Mouse (Mus musculus) heart, embryonic 13.5 days (tissue): ENCODE data around the gene Crb2. TPM values are rescaled to one million over a fixed set of nuclear protein-coding genes. Genes with fewer than 3 reads are reported as not detected.
A peak's percentile ranks its signal among the peaks of the same experiment; 100 is the strongest.

ENCODE experiments used
- ATAC-seq: fragments of 200-750 bp; cut with Nextera tagmentation; 2 replicates; pipeline ENCODE4 v1.8.0; 2017; ENCODE audit warnings: moderate TSS enrichment; ENCODE audit not compliant: insufficient number of reproducible peaks, low FRiP score, low TSS enrichment; ENCODE audit errors: extremely low read depth
- H3K27ac ChIP-seq: fragments of 300-500 bp; sonication (generic); replicated peaks from 2 replicates; pipeline ENCODE4 v1.5.1; 2015; ENCODE audit warnings: moderate library complexity, mild to moderate bottlenecking, inconsistent platforms
- H3K27me3 ChIP-seq: fragments of 300-500 bp; sonication (generic); replicated peaks from 2 replicates; pipeline ENCODE4 v1.6.1; 2015; ENCODE audit warnings: mild to moderate bottlenecking, inconsistent platforms
- H3K36me3 ChIP-seq: fragments of 300-500 bp; sonication (generic); 2 replicates; pipeline ENCODE4 v1.6.1; 2015; ENCODE audit warnings: mild to moderate bottlenecking, inconsistent platforms
- H3K4me1 ChIP-seq: fragments of 300-500 bp; sonication (generic); 2 replicates; pipeline ENCODE4 v1.6.1; 2015; ENCODE audit warnings: inconsistent platforms
- H3K4me2 ChIP-seq: fragments of 300-500 bp; sonication (generic); 2 replicates; pipeline ENCODE4 v1.6.1; 2015; ENCODE audit warnings: inconsistent platforms, mild to moderate bottlenecking, moderate library complexity
- H3K4me3 ChIP-seq: fragments of 300-500 bp; sonication (generic); 2 replicates; pipeline ENCODE4 v1.5.1; 2015; ENCODE audit warnings: moderate library complexity, mild to moderate bottlenecking, inconsistent platforms
- H3K9ac ChIP-seq: fragments of 300-500 bp; sonication (generic); 2 replicates; pipeline ENCODE4 v1.6.1; 2015; ENCODE audit warnings: inconsistent platforms, mild to moderate bottlenecking, moderate library complexity
- H3K9me3 ChIP-seq: fragments of 300-500 bp; sonication (generic); 2 replicates; pipeline ENCODE4 v1.6.1; 2016; ENCODE audit warnings: inconsistent platforms
- WGBS: fragments of 180-500 bp; shearing (Covaris S2); methylation state at CpG from one replicate; pipeline ENCODE4 v1.1.7; 2015; ENCODE audit warnings: mixed read lengths; 5-methylcytosine and 5-hydroxymethylcytosine counted together
- polyA plus RNA-seq: library from polyadenylated mRNA; unstranded; fragments of >200 nt; fragmentation: Nextera tagmentation; extraction: Ambion mirVana; gene quantifications from 2 replicates; pipeline ENCODE4 v1.2.1, GENCODE M21; 2015

Crb2 gene
- polyA plus RNA-seq, 1 experiment from 2014 or later: 4.0 TPM

DNA sequence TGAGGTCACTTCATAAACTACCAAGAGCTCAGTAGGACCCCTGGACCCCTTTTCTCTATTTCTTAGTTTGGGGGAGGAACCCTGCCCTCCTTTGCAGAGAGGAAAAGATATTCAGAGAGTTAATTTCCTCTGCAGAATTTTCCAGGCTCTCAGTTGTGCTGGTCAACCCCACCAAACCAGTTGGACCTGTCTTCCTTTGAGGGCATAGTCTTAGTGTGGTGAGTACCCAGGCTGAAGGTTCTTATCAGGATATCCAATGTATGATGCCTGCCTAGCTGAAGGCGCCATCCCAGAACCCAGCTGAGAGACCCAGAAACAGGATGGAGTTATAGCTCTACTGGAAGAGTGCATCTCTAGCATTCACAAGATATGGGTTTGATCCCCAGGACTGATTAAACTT, 24.9 kb upstream of the Crb2 start:
- peaks cover 23% of the 10 kb centered on the region for H3K4me1 ChIP-seq
- H3K27ac ChIP-seq: no peak overlapping the region
- H3K9ac ChIP-seq: no peak overlapping the region
- no peak overlapping the region for H3K4me2 ChIP-seq
- H3K9me3 ChIP-seq: no peaks in the 10 kb centered on the region
- no peak for ATAC-seq
- H3K4me3 ChIP-seq: no peak overlapping the region
- 0 out of 2 replicates have a peak, but pooled peaks cover 8% of the 10 kb centered on the region for H3K27me3 ChIP-seq
- WGBS: 85% methylated on average over 1 of the region's 1 CpGs
- no peaks in the 10 kb centered on the region for H3K36me3 ChIP-seq

DNA sequence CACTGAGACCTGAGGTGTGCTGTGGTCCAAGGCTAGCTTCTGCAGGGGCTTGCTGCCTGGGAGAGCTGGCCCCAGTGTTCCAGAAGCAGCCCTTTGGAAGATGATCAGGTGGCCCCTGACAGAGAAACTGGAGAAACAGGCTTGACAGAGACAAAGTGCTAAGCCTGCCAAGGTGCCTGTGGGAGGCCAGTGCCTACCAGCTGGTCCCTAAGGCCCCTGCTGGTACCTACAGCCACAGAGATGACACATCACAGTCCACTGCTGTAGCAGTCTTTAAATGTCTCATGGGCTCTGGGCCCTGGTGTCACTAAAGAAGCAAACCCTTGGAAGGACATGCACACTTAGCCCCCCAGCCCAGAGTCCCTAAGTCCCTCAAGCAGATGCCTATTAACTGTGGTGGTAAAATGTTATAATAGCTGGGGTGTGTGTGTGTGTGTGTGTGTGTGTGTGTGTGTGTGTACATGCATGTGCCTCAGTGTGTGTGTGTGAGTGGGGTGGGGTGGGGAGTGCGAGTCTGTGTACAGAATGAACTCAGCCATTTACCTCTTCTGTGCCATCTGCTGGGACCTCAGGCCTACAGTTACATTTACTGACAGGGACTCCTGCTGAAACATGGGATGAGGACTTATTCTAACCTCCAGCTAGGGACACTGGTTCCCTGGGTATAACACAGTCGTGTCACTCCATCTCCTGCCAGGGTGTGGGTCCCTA, 19.7 kb upstream of the Crb2 start:
- no peak for ATAC-seq
- Histone ChIP-seq H3K36me3 (no peaks in the 10 kb centered on the region), H3K9me3 (no peaks in the 10 kb centered on the region)

DNA sequence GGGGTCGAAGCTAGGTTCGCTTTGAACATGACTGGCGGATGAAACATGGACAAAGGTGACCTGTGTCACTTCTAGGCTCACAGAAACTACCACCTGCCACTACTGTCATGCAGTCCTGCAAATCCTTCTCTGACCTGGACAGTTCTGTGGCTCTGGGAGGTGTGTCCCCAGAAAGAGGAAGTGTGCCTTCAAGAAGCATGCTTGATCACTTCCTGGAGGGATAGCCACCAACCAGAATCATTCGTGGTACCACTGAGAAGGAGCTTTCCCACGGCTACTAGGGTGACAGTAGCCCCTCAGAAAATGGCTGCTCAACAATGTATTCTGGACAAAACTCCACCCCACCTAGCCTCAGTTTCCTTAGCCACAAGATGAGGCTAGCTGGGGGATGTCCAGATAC, 19.0 kb upstream of the Crb2 start:
- no peaks in the 10 kb centered on the region for H3K9me3 ChIP-seq
- WGBS: 80% methylated on average over 5 of the region's 5 CpGs
- no peak overlapping the region for H3K27ac ChIP-seq
- ATAC-seq: no peak
- H3K36me3 ChIP-seq: no peaks in the 10 kb centered on the region
- 0 out of 2 replicates have a peak, but pooled peaks cover 8% of the 10 kb centered on the region for H3K27me3 ChIP-seq
- H3K4me1 ChIP-seq: peaks cover 31% of the 10 kb centered on the region
- H3K9ac ChIP-seq: peak overlapping the region; percentile 14; the same call in 1 of the 2 replicates
- H3K4me3 ChIP-seq: no peak overlapping the region
- no peak overlapping the region for H3K4me2 ChIP-seq

More for the DNA sequence above, 19.7 kb upstream of the Crb2 start:
- Histone ChIP-seq H3K9ac (no peak overlapping the region; the same call in 1 of the 2 replicates), H3K4me1 (peaks cover 31% of the 10 kb centered on the region), H3K4me3 (no peak overlapping the region), H3K4me2 (no peak overlapping the region), H3K27me3 (0 out of 2 replicates have a peak, but pooled peaks cover 8% of the 10 kb centered on the region), H3K27ac (no peak overlapping the region)
- 88% methylated on average over 2 of the region's 2 CpGs for WGBS

DNA sequence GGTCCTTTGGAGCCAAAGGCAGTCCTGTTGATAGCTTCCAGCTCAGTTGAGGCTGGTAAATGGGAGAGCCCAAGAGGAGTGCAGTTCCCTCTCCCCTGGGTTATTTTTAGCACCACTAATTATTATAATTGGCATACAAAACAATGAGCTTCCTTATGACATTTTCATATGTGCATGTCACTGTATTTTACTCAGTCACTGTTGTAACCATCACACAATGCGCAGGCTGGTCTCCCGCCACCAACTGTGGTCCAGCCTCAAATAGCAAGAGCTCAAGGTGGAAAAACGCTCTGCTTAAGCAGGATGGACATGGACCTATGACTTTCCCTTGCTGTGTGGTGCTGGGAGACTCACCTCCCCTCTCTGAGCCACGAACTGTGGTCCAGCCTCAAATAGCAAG, 18.3 kb upstream of the Crb2 start:
- WGBS: 70% methylated on average over 4 of the region's 4 CpGs
- H3K9me3 ChIP-seq: no peaks in the 10 kb centered on the region
- peaks cover 31% of the 10 kb centered on the region for H3K4me1 ChIP-seq
- no peak for ATAC-seq
- H3K36me3 ChIP-seq: no peaks in the 10 kb centered on the region
- H3K4me2 ChIP-seq: peak overlapping the region; percentile 59
- H3K4me3 ChIP-seq: no peak overlapping the region; the same call in 1 of the 2 replicates
- 0 out of 2 replicates have a peak, but pooled peaks cover 8% of the 10 kb centered on the region for H3K27me3 ChIP-seq
- H3K27ac ChIP-seq: 0 out of 2 replicates have a peak overlapping the region, but pooled peaks have one; percentile 54
- H3K9ac ChIP-seq: peak overlapping the region; percentile 77

DNA sequence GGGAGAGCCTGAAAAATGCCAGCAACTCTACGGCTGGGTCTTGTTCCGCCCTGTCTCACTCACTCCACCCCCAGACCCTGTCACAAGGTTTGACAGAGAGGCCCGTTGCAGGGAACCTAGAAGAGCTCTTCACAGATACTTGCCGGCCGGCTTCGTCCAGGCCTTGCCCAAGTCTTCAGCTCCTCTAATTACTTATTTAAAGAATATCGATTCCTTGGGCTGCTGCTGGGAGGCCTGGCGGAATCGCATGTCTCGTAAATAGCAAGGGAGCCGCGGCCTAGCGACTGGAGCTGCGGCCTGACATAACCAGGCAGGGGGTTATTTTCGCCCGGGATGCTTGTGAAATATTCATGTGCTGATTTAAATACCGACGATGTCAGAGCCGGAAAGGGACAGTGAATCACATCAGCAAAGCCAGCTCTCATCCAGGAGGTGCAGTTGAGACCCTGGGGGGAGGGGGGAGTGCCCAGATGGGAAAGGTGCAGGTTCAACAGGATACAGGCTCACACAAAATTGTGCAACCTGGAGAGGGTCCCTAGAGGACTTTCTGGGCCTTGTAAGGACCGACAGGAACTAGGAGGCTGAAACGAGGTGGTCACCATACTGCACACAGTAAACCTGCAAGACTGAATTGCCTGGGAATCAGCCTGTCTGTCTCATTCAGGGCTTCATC, 17.6 kb upstream of the Crb2 start:
- peak overlapping the region; percentile 77 for H3K9ac ChIP-seq

DNA sequence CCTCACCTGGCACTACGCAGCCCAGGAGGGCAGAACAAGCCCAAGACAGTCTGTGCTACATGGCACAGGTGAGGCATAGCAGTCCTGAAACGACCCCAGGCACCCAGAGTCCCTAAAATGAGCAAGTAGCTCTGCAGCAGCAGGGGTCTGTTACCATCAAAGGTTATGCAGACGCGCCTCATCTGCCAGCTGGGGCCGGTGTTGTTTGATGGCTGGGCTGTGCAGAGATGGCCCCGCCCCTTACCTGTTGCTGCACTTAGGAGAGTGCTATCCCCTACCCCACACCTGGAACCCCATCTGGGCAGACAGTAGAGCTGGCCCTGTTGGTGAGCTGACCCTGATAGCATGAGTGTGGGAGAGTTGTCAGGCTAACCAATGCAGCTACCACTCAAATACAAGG, 15.4 kb upstream of the Crb2 start:
- no peak for ATAC-seq
- H3K9me3 ChIP-seq: no peaks in the 10 kb centered on the region
- no peak overlapping the region for H3K4me3 ChIP-seq
- no peak overlapping the region for H3K4me2 ChIP-seq
- H3K27ac ChIP-seq: no peak overlapping the region
- no peaks in the 10 kb centered on the region for H3K36me3 ChIP-seq
- 49% methylated on average over 6 of the region's 6 CpGs for WGBS
- peaks cover 45% of the 10 kb centered on the region for H3K4me1 ChIP-seq
- H3K27me3 ChIP-seq: no peaks in the 10 kb centered on the region
- no peak overlapping the region for H3K9ac ChIP-seq

More for the DNA sequence above, 17.6 kb upstream of the Crb2 start:
- WGBS: 13% methylated on average over 21 of the region's 21 CpGs
- Histone ChIP-seq H3K27me3 (0 out of 2 replicates have a peak, but pooled peaks cover 8% of the 10 kb centered on the region), H3K27ac (0 out of 2 replicates have a peak overlapping the region, but pooled peaks have one; percentile 54), H3K4me2 (peak overlapping the region; percentile 59), H3K4me3 (peak overlapping the region; percentile 25; the same call in 1 of the 2 replicates), H3K36me3 (no peaks in the 10 kb centered on the region), H3K9me3 (no peaks in the 10 kb centered on the region), H3K4me1 (peaks cover 31% of the 10 kb centered on the region)
- no peak for ATAC-seq

DNA sequence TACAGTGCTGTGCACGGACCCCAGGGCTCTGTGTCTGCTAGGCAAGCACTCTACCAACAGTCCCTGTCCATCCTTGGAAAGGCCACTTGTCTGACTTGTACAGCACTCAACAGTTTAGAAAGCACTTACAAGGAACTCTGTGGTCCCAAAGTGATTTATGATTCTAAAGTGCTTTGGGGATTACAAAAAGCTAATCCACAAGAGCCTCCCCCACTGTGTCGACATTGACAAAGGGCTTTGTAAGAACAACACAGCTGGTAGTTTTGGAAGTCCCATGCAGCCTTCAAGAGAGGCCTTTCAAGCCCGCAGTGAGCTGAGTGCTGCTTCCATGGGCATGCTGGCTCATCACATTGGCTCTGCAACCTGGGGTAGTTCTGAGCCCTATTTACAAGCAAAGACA, 12.4 kb upstream of the Crb2 start:
- Histone ChIP-seq H3K4me2 (no peak overlapping the region), H3K9me3 (no peaks in the 10 kb centered on the region), H3K27me3 (no peaks in the 10 kb centered on the region), H3K9ac (no peak overlapping the region), H3K4me3 (no peak overlapping the region), H3K36me3 (no peaks in the 10 kb centered on the region), H3K4me1 (peaks cover 60% of the 10 kb centered on the region), H3K27ac (no peak overlapping the region)
- 46% methylated on average over 3 of the region's 3 CpGs for WGBS
- ATAC-seq: no peak

DNA sequence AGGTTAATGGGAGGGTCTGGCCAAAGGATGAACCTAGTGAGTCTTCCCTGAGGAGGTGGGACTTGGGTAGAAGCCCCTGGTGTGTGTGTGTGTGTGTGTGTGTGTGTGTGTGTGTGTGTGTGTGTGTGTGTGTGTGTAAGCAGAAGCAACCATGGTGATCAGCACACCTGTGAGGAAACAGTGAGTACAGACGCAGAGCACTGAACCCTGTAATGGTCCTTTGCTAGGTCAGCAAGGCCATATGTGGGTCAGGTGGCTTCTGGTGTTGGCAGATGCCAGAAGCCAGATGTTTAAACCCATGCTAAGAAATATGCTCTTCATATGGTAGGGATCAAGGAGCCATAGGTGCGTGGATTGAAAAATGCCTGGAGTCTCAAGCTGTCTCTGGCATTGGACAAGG, 11.5 kb upstream of the Crb2 start:
- Histone ChIP-seq H3K4me1 (peaks cover 63% of the 10 kb centered on the region), H3K36me3 (no peaks in the 10 kb centered on the region), H3K27ac (peak overlapping the region; percentile 73; the same call in 1 of the 2 replicates), H3K27me3 (no peaks in the 10 kb centered on the region), H3K9me3 (no peaks in the 10 kb centered on the region), H3K4me3 (no peak overlapping the region), H3K4me2 (peak overlapping the region; percentile 50; the same call in 1 of the 2 replicates), H3K9ac (no peak overlapping the region)
- 89% methylated on average over 2 of the region's 2 CpGs for WGBS
- no peak for ATAC-seq

DNA sequence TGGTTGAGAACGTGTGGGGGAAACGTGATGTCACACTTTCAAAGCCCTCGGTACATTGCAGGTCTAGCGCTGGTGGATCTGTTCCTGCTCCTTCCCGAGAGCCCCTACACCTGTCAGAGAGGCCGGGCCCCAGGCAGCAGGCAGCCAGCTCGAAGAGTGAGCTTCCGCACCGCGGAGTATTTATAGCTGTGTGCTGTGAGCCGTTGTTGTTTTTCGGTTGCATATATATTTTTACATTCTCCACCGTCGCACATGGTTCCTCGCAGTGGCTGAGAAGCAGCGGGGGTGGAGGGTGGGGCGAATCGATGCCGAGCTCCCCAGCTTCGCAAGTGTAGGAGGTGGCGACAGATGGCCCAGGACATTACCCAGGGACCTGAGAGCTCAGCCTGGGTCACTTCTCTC, 11.0 kb upstream of the Crb2 start:
- Histone ChIP-seq H3K4me2 (peak overlapping the region; percentile 50), H3K36me3 (no peaks in the 10 kb centered on the region), H3K4me3 (no peak overlapping the region), H3K27ac (peak overlapping the region; percentile 73), H3K9ac (peak overlapping the region; percentile 57; the same call in 1 of the 2 replicates), H3K9me3 (no peaks in the 10 kb centered on the region), H3K4me1 (peaks cover 57% of the 10 kb centered on the region), H3K27me3 (no peaks in the 10 kb centered on the region)
- no peak for ATAC-seq
- 8% methylated on average over 21 of the region's 21 CpGs for whole genome bisulfite sequencing

DNA sequence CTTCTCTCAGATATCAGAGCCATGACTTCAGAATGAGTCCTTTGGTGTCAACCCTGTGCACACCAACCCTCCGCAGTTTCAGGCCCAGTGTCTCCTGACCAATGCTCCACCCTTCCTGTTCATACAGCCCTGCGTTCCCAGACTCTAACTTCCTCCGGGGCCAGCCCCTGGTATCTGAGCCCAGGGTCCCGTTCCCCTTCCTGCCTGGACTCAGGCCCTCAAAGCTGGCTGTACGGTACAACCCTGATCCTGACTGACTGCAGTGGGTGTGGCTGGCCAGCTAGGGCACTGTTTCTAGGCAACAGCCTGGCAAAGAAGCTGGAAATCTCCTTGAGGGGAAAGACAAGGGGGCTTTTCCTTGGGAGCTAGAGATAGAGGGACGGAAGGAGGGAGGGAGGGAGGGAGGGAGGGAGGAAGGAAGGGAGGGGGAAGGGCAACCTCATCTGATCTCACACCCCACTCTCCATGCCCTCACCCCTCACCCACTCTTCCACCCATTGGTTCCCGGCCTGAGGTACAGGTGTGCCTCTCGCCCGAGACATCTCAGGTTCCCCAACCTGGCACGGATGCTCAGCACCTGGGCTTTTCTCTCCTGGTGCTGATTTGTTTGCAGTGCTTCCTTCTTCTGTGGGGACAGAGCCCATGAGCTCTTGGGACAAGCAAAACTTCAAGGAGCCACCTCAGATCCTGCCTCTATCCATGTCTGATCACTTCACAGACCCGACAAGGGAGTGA, 9.9 kb upstream of the Crb2 start:
- WGBS: 53% methylated on average over 11 of the region's 11 CpGs
- ATAC-seq: no peak
- Histone ChIP-seq H3K27me3 (no peaks in the 10 kb centered on the region), H3K36me3 (no peaks in the 10 kb centered on the region), H3K27ac (peak overlapping the region; percentile 73), H3K4me1 (peaks cover 53% of the 10 kb centered on the region), H3K4me3 (no peak overlapping the region), H3K9me3 (no peaks in the 10 kb centered on the region), H3K9ac (no peak overlapping the region; the same call in 1 of the 2 replicates), H3K4me2 (peak overlapping the region; percentile 33; the same call in 1 of the 2 replicates)

DNA sequence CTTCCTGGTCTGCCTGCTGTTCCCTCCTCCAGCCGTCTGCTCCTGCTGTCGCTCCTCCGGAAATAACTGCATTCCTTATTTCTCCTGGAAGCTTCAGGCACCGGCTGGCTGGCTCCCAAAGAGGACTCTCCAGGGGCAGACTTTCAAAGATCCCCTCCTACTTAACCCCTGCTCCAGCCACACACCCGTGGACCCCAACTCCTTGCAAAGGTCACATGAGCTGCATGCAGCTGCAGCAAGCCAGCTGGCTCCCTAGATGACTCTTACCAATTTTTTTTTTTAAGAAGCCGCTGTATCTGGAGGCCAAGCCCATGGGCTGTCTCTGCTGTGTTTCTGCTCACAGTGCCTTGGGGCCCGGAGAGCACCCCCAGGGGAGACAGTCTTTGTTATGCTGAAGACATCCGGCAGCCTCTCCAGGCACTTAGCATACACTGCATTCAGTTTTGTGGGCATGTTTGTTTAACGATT, 8.9 kb upstream of the Crb2 start:
- H3K9me3 ChIP-seq: no peaks in the 10 kb centered on the region
- H3K9ac ChIP-seq: 0 out of 2 replicates have a peak overlapping the region, but pooled peaks have one; percentile 8
- H3K27ac ChIP-seq: peak overlapping the region; percentile 73
- H3K4me2 ChIP-seq: peak overlapping the region; percentile 33
- H3K36me3 ChIP-seq: no peaks in the 10 kb centered on the region
- 7% methylated on average over 9 of the region's 9 CpGs for WGBS
- peak; percentile 27 for ATAC-seq
- H3K27me3 ChIP-seq: no peaks in the 10 kb centered on the region
- H3K4me1 ChIP-seq: peaks cover 57% of the 10 kb centered on the region
- H3K4me3 ChIP-seq: no peak overlapping the region
